Mouse (Mus musculus) lung, postnatal 4 days (tissue): ENCODE data around the gene Dnajc5g.

Source experiments
- DNase-seq, 2 experiments: peaks; one replicate each; pipeline ENCODE4 v3.0.0; 2021

Dnajc5g gene

GRCm38 (mm10) chr5:31110781-31111180 is 4.7 kb downstream of the Dnajc5g start:
- no peak for DNase-seq

GRCm38 (mm10) chr5:31116354-31116753 is 10.3 kb downstream of the Dnajc5g start, which contains the start of gene Trim54:
TSS of gene Trim54 (plus strand) at chr5:31116712.
- no peak for DNase-seq

- DNase-seq: no peak
Measured at GRCm38 (mm10) chr5:31116912-31117311, 10.8 kb downstream of the Dnajc5g start.

- DNase-seq: no peak
Measured at GRCm38 (mm10) chr5:31121111-31121510, 15.0 kb downstream of the Dnajc5g start.

GRCm38 (mm10) chr5:31123481-31123880 is 17.4 kb downstream of the Dnajc5g start:
- DNase-seq: no peak

GRCm38 (mm10) chr5:31126050-31126449 is 20.0 kb downstream of the Dnajc5g start:
- no peak for DNase-seq

GRCm38 (mm10) chr5:31136730-31137424 is 30.8 kb downstream of the Dnajc5g start:
- no peak for DNase-seq

GRCm38 (mm10) chr5:31137658-31138057 is 31.6 kb downstream of the Dnajc5g start:
- no peak for DNase-seq

GRCm38 (mm10) chr5:31138241-31138967 is 32.3 kb downstream of the Dnajc5g start, which contains the start of gene Ucn:
TSS of gene Ucn (minus strand) at chr5:31138829.
- peak in 1 of 2 experiments; percentile 38 for DNase-seq

- peak in 1 of 2 experiments; percentile 20 for DNase-seq
Measured at GRCm38 (mm10) chr5:31138968-31139425, 32.9 kb downstream of the Dnajc5g start.

GRCm38 (mm10) chr5:31149781-31150180 is 43.7 kb downstream of the Dnajc5g start:
- DNase-seq: no peak

- no peak for DNase-seq
Measured at GRCm38 (mm10) chr5:31151746-31152145, 45.7 kb downstream of the Dnajc5g start.

- peak in 1 of 2 experiments; percentile 7 for DNase-seq
Measured at GRCm38 (mm10) chr5:31153516-31154151, 47.5 kb downstream of the Dnajc5g start.

GRCm38 (mm10) chr5:31154152-31154553 is 48.1 kb downstream of the Dnajc5g start, which contains the start of gene Mpv17:
TSS of gene Mpv17 (minus strand) at chr5:31154251.
- DNase-seq: peak; percentile 85 to 91
